Mouse (Mus musculus) stomach, postnatal 0 days (tissue): ENCODE measurements around the gene Lnx1. TPM values are rescaled to one million over a fixed set of nuclear protein-coding genes. Genes with fewer than 3 reads are reported as not detected.

Source experiments
- ATAC-seq: fragments of 200-750 bp; cut with Nextera tagmentation; 2 replicates; pipeline ENCODE4 v1.8.0; 2017; ENCODE audit not compliant: low FRiP score, low TSS enrichment
- DNase-seq: peaks from one replicate; pipeline ENCODE4 v3.0.0-alpha.2; 2016; ENCODE audit warnings: low spot score
- H3K27ac ChIP-seq: fragments of 300-500 bp; sonication (generic); replicated peaks from 2 replicates; pipeline ENCODE4 v1.5.1; 2014; ENCODE audit warnings: mild to moderate bottlenecking, control low read depth
- H3K27me3 ChIP-seq: fragments of 300-500 bp; sonication (generic); 2 replicates; pipeline ENCODE4 v1.6.1; 2014; ENCODE audit warnings: low read length; ENCODE audit not compliant: control insufficient read depth, insufficient read depth
- H3K36me3 ChIP-seq: fragments of 300-500 bp; sonication (generic); 2 replicates; pipeline ENCODE4 v1.6.1; 2014; ENCODE audit warnings: low read length, mixed read lengths; ENCODE audit not compliant: control insufficient read depth, insufficient read depth
- H3K4me1 ChIP-seq: fragments of 300-500 bp; sonication (generic); replicated peaks from 2 replicates; pipeline ENCODE4 v1.6.1; 2014; ENCODE audit warnings: antibody characterized with exemption; ENCODE audit not compliant: control insufficient read depth, insufficient read depth
- H3K4me2 ChIP-seq: fragments of 300-500 bp; sonication (generic); replicated peaks from 2 replicates; pipeline ENCODE4 v1.6.1; 2014; ENCODE audit warnings: low read depth, mild to moderate bottlenecking, control low read depth, moderate library complexity
- H3K4me3 ChIP-seq: fragments of 300-500 bp; sonication (generic); 2 replicates; pipeline ENCODE4 v1.5.1; 2014; ENCODE audit warnings: low read depth, low read length, control low read depth
- H3K9ac ChIP-seq: fragments of 300-500 bp; sonication (generic); 2 replicates; pipeline ENCODE4 v1.6.1; 2014; ENCODE audit warnings: mild to moderate bottlenecking, low read length, control low read depth, mixed read lengths
- H3K9me3 ChIP-seq: fragments of 300-500 bp; sonication (generic); 2 replicates; pipeline ENCODE4 v1.6.1; 2016; ENCODE audit warnings: low read length; ENCODE audit not compliant: control insufficient read depth
- CTCF ChIP-seq: IDR thresholded peaks from 2 replicates; pipeline ENCODE4 v1.5.1; 2016; ENCODE audit warnings: antibody characterized with exemption, low read depth, mild to moderate bottlenecking, moderate library complexity
- EP300 ChIP-seq: optimal IDR thresholded peaks from 2 replicates; pipeline ENCODE3; 2016; ENCODE audit warnings: antibody characterized with exemption
- WGBS: fragments of 180-500 bp; shearing (Covaris S2); extraction: QIAGEN DNeasy Blood & Tissue Kit; methylation state at CpG from one replicate; pipeline ENCODE4 v1.1.7; 2014; 5-methylcytosine and 5-hydroxymethylcytosine counted together
- polyA plus RNA-seq: library from polyadenylated mRNA; unstranded; fragments of >200 nt; fragmentation: Nextera tagmentation; extraction: Ambion mirVana; gene quantifications from 2 replicates; pipeline ENCODE4 v1.2.1, GENCODE M21; 2015

Lnx1 gene
- 13.1 and 13.5 TPM in 2 replicates for polyA plus RNA-seq

GRCm38 (mm10) chr5:74702766-74703165 is at the start of gene Lnx1:
TSS of gene Lnx1 (minus strand) at chr5:74702912.
- no peaks in the 10 kb centered on the region for H3K36me3 ChIP-seq
- no peaks in the 10 kb centered on the region for H3K4me1 ChIP-seq
- peak; percentile 90 for DNase-seq
- H3K4me3 ChIP-seq, result peak within 1 kb of the TSS; percentile 4; the same call in 1 of the 2 replicates
- H3K9me3 ChIP-seq, result no peaks in the 10 kb centered on the region
- no peak within 1 kb of the TSS for H3K9ac ChIP-seq
- peak; percentile 91 for ATAC-seq
- H3K27ac ChIP-seq, result peak within 1 kb of the TSS; percentile 67
- 45% methylated on average over 11 of the region's 11 CpGs for WGBS
- H3K27me3 ChIP-seq, result no peaks in the 10 kb centered on the region
- TF ChIP-seq CTCF, result peak; percentile 56
- no peak for TF ChIP-seq EP300
- 0 out of 2 replicates have a peak within 1 kb of the TSS, but pooled peaks have one; percentile 49 for H3K4me2 ChIP-seq

- 0 out of 2 replicates have a peak, but pooled peaks have one; percentile 35 for ATAC-seq
- no peak for TF ChIP-seq EP300
- TF ChIP-seq CTCF, result no peak
- WGBS, result 56% methylated on average over 5 of the region's 5 CpGs
Measured at GRCm38 (mm10) chr5:74750501-74750900, 47.8 kb upstream of the Lnx1 start.

GRCm38 (mm10) chr5:74747476-74747875 is 44.8 kb upstream of the Lnx1 start:
- no peak overlapping the region for H3K4me2 ChIP-seq
- no peak overlapping the region for H3K4me3 ChIP-seq
- ATAC-seq (no peak), DNase-seq (no peak)
- no peak overlapping the region for H3K27ac ChIP-seq
- no peak overlapping the region for H3K9ac ChIP-seq
- WGBS, result 58% methylated on average over 3 of the region's 3 CpGs
- no peaks in the 10 kb centered on the region for H3K9me3 ChIP-seq
- H3K27me3 ChIP-seq, result no peaks in the 10 kb centered on the region
- H3K36me3 ChIP-seq, result no peaks in the 10 kb centered on the region
- no peak for TF ChIP-seq CTCF
- no peak for TF ChIP-seq EP300
- no peaks in the 10 kb centered on the region for H3K4me1 ChIP-seq

More at GRCm38 (mm10) chr5:74750501-74750900, 47.8 kb upstream of the Lnx1 start:
- H3K9me3 ChIP-seq, result no peaks in the 10 kb centered on the region
- H3K36me3 ChIP-seq, result no peaks in the 10 kb centered on the region
- H3K4me1 ChIP-seq, result no peaks in the 10 kb centered on the region
- no peak overlapping the region for H3K4me2 ChIP-seq
- no peak overlapping the region for H3K27ac ChIP-seq
- DNase-seq, result no peak
- no peak overlapping the region for H3K9ac ChIP-seq
- H3K4me3 ChIP-seq, result no peak overlapping the region
- H3K27me3 ChIP-seq, result no peaks in the 10 kb centered on the region

GRCm38 (mm10) chr5:74740951-74741350 is 38.2 kb upstream of the Lnx1 start:
- Histone ChIP-seq H3K36me3 (no peaks in the 10 kb centered on the region), H3K4me2 (no peak overlapping the region), H3K4me1 (no peaks in the 10 kb centered on the region), H3K27me3 (no peaks in the 10 kb centered on the region), H3K9me3 (no peaks in the 10 kb centered on the region), H3K27ac (no peak overlapping the region), H3K9ac (no peak overlapping the region), H3K4me3 (no peak overlapping the region)
- no peak for ATAC-seq
- DNase-seq, result no peak
- no peak for TF ChIP-seq EP300
- TF ChIP-seq CTCF, result no peak
- WGBS, result 70% methylated on average over 9 of the region's 9 CpGs

- DNase-seq (no peak), ATAC-seq (no peak)
- no peaks in the 10 kb centered on the region for H3K9me3 ChIP-seq
- WGBS, result 38% methylated on average over 12 of the region's 12 CpGs
- H3K27me3 ChIP-seq, result no peaks in the 10 kb centered on the region
- no peaks in the 10 kb centered on the region for H3K4me1 ChIP-seq
- H3K4me3 ChIP-seq, result no peak overlapping the region
- no peaks in the 10 kb centered on the region for H3K36me3 ChIP-seq
- H3K9ac ChIP-seq, result no peak overlapping the region
- no peak for TF ChIP-seq CTCF
- no peak for TF ChIP-seq EP300
- H3K4me2 ChIP-seq, result no peak overlapping the region
- H3K27ac ChIP-seq, result no peak overlapping the region
Measured at GRCm38 (mm10) chr5:74739435-74739834, 36.7 kb upstream of the Lnx1 start.

- Histone ChIP-seq H3K4me2 (no peak overlapping the region), H3K4me1 (no peaks in the 10 kb centered on the region), H3K27me3 (no peaks in the 10 kb centered on the region), H3K9me3 (no peaks in the 10 kb centered on the region), H3K27ac (no peak overlapping the region), H3K4me3 (no peak overlapping the region), H3K9ac (no peak overlapping the region), H3K36me3 (no peaks in the 10 kb centered on the region)
- peak; percentile 67 for TF ChIP-seq CTCF
- TF ChIP-seq EP300, result no peak
- 45% methylated on average over 3 of the region's 3 CpGs for WGBS
- DNase-seq (peak; percentile 94), ATAC-seq (peak; percentile 99)
Measured at GRCm38 (mm10) chr5:74738312-74738711, 35.6 kb upstream of the Lnx1 start.
